Mouse (Mus musculus): ENCODE data around the gene Gm4756.
"Not testable (repeated sequence)": the region's sequence is repeated elsewhere in the genome, so short reads cannot be mapped to it uniquely, and the experiment has no call there.

DNA sequence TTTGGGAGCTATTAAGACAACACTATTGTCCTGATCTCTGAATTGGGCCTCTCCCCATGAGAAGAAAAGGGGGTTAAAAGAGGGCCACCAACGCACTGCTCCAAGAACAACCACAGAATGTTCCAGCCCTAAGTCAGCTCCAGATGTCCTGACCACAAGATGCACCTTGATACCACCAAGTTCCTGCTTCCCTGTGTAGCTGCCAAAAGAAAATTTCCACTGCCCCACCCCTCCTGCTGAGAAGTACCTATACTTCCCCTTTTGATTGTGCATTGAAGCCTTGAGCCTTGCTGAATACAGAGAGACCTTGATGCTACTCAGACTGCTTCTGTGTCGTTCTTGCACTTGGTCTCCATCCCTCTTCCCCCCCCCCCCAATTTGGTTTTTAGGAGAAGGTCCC lies 50.7 kb downstream of the Gm4756 start:
- TF ChIP-seq CTCF (conservative IDR thresholded peaks at IDR 0.05; ENCODE audit: low read length); NANOG (IDR thresholded peaks at IDR 0.05; ENCODE audit: borderline replicate concordance, low read length); POU5F1 (IDR thresholded peaks at IDR 0.05; ENCODE audit: borderline replicate concordance, low read length): not testable (repeated sequence)

All from E14TG2a.4 (cell line).